Mouse (Mus musculus) liver, adult (tissue): ENCODE measurements around the gene Homer2.

Experiments used
- GATA4 ChIP-seq: IDR thresholded peaks from 2 replicates; pipeline ENCODE4 v1.6.1; 2014; ENCODE audit warnings: mild to moderate bottlenecking, low read length; ENCODE audit not compliant: insufficient replicate concordance

The Homer2 gene

GRCm38 (mm10) chr7:81707471-81708140, at the start of gene Homer2:
Gene Homer2, minus strand, starts transcription at chr7:81707527.
- TF ChIP-seq GATA4: no peak

GRCm38 (mm10) chr7:81747956-81748355, 40.6 kb upstream of the Homer2 start:
- TF ChIP-seq GATA4: no peak

- TF ChIP-seq GATA4: no peak
Observed at GRCm38 (mm10) chr7:81744145-81744544, 36.8 kb upstream of the Homer2 start.

GRCm38 (mm10) chr7:81740010-81740409, 32.7 kb upstream of the Homer2 start:
- TF ChIP-seq GATA4: no peak

- TF ChIP-seq GATA4: no peak
Observed at GRCm38 (mm10) chr7:81738720-81739385, 31.5 kb upstream of the Homer2 start.

- no peak for TF ChIP-seq GATA4
Observed at GRCm38 (mm10) chr7:81735300-81736048, 28.1 kb upstream of the Homer2 start.

- TF ChIP-seq GATA4: no peak
Observed at GRCm38 (mm10) chr7:81732183-81733089, 25.1 kb upstream of the Homer2 start.

- TF ChIP-seq GATA4: no peak
Observed at GRCm38 (mm10) chr7:81731181-81731651, 23.9 kb upstream of the Homer2 start.

- no peak for TF ChIP-seq GATA4
Observed at GRCm38 (mm10) chr7:81729787-81730186, 22.5 kb upstream of the Homer2 start.

- TF ChIP-seq GATA4: no peak
Observed at GRCm38 (mm10) chr7:81727716-81728115, 20.4 kb upstream of the Homer2 start.

GRCm38 (mm10) chr7:81726728-81727005, 19.3 kb upstream of the Homer2 start:
- TF ChIP-seq GATA4: no peak

- no peak for TF ChIP-seq GATA4
Observed at GRCm38 (mm10) chr7:81725986-81726727, 18.8 kb upstream of the Homer2 start.

- no peak for TF ChIP-seq GATA4
Observed at GRCm38 (mm10) chr7:81723851-81724250, 16.5 kb upstream of the Homer2 start.

- no peak for TF ChIP-seq GATA4
Observed at GRCm38 (mm10) chr7:81721271-81721670, 13.9 kb upstream of the Homer2 start.
